Mouse (Mus musculus) gastrocnemius, postnatal 4 days (tissue): ENCODE measurements around the gene As3mt. TPM values are rescaled to one million over a fixed set of nuclear protein-coding genes. Genes with fewer than 3 reads are reported as not detected.
"Not testable (repeated sequence)": the region's sequence is repeated elsewhere in the genome, so short reads cannot be mapped to it uniquely, and the experiment has no call there.

Source experiments
- DNase-seq, 2 experiments: peaks; one replicate each; pipeline ENCODE4 v3.0.0; 2021 to 2022; ENCODE audit warnings: low spot score in 2 of 2, mixed read lengths in 2 of 2
- total RNA-seq, 2 experiments: library from RNA; stranded (reverse); gene quantifications; 2 replicates each; pipeline ENCODE4 v1.2.3; 2021

The As3mt gene
- total RNA-seq, 2 experiments from 2014 or later: 51.0 to 56.2 TPM

DNA sequence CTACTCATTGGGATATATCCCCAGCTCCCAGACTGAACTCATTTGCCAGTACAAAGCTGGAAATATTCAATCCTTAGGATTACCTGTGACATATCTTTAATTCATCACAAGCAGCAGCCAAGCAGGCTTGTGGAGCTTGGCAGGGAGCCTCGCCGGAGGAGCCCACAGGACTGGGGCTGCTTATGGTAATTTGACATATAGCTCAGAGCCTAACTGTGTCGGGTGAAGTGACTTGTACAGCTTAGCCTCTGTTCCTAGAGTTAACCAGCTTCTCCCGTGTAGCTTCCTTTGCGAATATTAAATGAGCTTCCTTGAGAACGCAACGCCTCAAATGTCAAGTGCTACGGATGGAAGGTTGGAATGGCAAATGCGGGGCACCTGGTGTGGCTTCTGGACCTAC, 37.4 kb downstream of the As3mt start:
- DNase-seq: no peak

GRCm38 (mm10) chr19:46747799-46748198, 40.5 kb downstream of the As3mt start:
- DNase-seq: no peak

- DNase-seq: no peak
Measured at GRCm38 (mm10) chr19:46752235-46752634, 45.0 kb downstream of the As3mt start.

- DNase-seq: no peak
Measured at GRCm38 (mm10) chr19:46755066-46755465, 47.8 kb downstream of the As3mt start.

DNA sequence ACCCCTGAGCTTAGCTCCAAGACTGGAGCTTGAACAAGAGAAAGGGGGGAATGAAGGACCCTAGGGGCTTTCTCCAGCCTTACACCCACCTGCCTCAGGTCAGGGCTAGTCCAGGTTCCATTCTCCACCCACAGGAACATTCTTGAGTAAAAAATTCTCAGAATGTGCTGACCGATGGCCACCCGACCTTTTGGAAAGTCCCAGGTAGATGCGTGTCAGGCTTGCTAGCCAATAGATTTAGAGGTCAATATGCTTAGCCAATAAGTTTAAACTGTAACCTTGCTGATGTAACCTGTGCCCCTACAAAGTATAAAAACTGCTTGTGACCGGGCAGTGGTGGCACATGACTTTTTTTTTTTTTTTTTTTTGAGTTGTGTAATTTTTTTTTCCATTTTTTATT, 49.0 kb downstream of the As3mt start:
- DNase-seq: no peak

DNA sequence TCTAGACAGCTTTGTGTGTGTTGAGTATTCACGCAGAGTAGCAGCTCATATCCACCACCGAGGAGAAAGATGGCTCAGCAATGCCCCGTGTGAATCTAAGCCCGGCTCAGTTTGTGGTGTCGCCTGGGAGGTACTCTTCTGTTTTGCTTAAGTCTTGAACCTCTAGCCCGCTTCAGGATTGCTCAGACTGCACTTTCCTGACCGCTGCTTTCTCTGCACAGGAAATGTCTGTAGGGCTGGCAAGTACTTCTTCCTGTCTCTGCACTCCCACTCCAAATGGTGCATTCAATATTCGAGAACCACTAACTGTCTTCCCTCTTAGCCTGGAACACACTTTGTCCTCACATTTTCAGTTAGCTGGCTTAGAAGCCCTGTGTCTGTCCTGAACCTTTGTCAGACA, 51.8 kb downstream of the As3mt start:
- DNase-seq: no peak

GRCm38 (mm10) chr19:46759909-46760308, 52.7 kb downstream of the As3mt start:
- DNase-seq: not testable (repeated sequence)

DNA sequence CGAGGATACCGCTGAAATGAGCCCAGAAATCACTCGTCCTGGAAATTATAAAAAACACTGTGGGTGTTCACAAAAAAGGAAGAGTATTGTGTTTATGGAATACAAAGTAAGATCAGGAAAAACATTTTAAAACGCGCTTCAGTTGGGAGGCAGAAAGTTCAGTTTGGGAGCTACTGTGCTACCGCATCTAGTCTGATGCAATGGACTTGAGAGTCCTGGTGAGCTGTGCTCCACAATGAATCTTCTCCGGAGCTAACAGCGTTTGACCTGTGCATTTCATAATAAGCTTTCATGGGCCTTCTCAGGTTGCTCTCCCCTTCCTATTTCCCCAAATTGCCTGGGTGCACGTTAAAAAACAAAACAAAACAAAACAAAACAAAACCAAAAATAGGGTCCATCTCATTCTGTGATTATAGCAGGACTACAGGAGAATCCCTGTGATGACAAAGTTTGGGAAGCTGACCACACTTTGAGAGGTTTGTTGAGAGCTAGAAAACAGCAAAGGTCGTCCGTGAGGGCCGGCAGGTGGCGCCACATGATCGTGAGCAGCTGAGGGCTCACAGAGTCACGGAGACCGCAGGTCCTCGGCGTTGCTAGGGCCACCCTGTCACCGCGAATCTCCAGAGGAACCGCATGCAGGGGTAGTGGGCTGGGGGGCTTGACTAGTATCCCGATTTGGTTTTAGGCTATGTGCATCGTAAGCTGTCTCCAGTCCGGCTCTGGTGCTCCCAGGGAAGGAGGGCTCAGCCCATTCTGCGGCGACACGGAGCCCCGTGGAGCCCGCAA, 53.3 kb downstream of the As3mt start:
- DNase-seq: peak; percentile 76 to 88

GRCm38 (mm10) chr19:46761247-46761946, 54.1 kb downstream of the As3mt start, which contains the start of gene Cnnm2:
Gene Cnnm2 (plus strand): TSS chr19:46761596.
- peak; percentile 99 to 100 for DNase-seq

DNA sequence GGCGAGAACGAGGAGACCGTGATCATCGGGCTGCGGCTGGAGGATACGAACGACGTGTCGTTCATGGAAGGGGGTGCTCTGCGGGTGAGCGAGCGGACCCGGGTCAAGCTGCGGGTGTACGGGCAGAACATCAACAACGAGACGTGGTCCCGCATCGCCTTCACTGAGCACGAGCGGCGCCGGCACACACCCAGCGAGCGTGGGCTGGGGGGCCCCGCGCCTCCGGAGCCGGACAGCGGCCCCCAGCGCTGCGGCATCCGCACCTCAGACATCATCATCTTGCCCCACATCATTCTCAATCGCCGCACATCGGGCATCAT, 54.7 kb downstream of the As3mt start:
- DNase-seq: no peak

GRCm38 (mm10) chr19:46762291-46762991, 55.2 kb downstream of the As3mt start:
- DNase-seq: peak; percentile 20 to 26

DNA sequence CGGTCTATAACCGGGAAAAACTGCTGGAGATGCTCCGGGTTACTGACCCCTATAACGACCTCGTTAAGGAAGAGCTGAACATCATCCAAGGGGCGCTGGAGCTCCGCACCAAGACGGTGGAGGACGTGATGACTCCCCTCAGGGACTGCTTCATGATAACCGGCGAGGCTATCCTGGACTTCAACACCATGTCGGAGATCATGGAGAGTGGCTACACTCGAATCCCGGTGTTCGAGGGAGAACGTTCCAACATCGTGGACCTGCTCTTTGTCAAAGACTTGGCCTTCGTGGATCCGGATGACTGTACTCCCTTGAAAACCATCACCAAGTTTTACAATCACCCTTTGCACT, 55.7 kb downstream of the As3mt start:
- DNase-seq: no peak

DNA sequence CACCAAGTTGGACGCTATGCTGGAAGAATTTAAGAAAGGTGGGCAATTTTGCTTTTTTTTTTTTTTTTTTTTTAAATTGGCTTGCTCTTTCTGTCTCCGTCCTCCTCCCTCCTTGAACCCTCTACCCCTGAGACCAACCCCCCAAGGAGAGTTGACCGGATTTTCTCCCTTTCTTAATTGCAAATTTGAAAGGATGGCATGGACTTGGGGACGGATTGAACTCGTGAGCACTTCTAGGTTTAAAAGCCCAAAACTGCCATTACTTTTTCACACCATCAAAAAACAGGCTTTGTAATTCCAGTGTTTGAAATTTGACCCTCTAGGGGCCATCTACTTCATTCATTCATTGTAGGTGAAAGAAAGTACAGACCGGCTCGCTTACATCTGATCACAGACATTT, 56.1 kb downstream of the As3mt start:
- no peak for DNase-seq

DNA sequence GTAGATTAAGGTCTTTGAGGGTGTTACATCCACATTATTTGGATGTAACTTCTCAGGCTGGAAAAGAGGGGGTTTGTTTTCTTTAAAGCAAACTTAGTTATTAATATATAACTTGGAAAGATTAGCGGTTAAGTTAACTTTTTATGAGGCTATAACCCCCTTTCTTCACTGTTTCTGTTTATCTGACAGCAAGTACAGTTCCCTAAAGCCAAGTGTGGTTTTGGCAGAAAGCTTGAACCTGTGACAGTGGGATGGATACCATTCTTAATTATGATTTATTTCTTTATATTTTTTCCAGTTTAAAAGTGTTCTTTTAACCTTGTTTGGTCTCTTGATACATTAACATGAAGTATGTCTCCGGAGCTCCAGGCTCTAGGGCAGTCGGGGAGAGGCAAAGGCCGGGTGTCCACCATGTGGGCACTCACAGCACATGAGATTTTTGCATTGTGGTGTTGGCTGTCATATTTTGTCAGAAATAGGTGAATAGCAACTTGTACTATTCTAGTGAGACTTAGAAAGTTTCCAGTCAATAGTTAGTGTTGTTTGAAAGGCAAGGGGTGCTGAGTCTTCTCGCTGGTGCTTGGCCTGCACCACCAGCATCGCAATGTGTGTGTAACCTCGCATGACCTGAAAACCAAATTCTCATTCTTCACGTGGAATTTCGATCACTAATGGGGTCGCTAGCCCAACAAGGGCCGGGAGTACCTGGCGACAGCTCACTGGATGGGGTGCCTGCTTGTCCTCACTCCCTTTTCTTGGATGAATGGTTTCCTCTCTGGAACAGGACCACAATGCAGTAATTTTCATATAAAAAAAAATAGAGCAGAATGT, 56.9 kb downstream of the As3mt start:
- DNase-seq: no peak

- DNase-seq: no peak
Measured at GRCm38 (mm10) chr19:46764763-46765117, 57.5 kb downstream of the As3mt start.

- no peak for DNase-seq
Measured at GRCm38 (mm10) chr19:46766125-46766524, 58.9 kb downstream of the As3mt start.

DNA sequence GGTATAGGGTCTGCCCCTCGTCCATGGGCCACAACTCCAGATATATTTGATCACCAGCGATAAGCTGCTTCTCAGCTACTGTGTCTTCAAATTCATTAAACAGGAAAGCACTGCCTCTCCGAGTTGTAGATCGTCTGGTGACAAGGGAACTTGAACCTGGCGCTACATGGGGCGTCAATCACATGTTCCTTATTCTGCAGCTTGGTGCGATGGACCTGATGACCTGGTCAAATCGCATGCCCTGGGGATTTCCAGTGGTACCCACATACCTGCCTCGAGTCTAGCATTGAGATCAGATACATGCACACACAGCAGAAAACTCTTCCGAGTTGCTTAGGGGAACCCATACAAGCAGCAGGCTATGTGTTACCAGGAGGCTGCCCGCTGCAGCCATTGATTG, 62.5 kb downstream of the As3mt start:
- no peak for DNase-seq

- DNase-seq: no peak
Measured at GRCm38 (mm10) chr19:46771801-46772200, 64.5 kb downstream of the As3mt start.

DNA sequence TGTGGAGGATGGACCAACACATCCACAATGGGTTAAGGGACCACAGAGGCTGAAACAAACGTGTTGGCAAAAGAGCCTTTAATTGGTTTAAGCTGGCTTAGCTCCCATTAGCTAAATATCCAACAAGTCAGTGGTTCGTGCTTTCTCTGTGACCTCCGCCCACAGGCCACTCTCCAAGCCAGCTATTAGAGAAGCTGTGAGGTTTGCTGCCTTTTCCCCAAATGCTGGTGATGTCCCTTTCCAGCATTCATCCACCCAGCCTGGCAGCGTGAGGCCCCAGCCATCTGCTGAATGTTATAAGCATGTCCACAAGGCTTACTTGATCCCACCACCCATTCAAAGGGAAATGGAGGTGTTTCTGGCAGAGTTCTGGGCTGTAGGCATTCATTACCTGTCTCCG, 69.1 kb downstream of the As3mt start:
- no peak for DNase-seq

DNA sequence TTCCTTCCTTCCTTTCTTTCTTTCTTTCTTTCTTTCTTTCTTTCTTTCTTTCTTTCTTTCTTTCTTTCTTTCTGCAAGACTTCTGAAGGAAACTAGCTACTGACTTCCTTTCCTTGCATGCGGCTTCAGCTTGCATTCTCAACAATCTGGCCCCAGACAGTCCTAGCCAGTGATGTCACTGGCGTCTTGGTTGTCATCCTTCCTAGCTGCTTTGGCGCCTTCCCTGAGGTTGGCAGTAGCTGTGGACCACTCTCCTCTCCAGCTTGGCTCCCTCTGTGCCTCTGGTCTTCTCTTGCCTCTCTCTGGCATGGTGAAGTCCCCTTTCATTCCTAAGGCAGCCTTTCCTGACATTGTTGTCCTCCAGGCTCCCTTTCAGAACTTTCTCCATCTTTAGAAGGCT, 69.6 kb downstream of the As3mt start:
- no peak for DNase-seq

GRCm38 (mm10) chr19:46777928-46778680, 70.8 kb downstream of the As3mt start:
- no peak for DNase-seq
